Mouse (Mus musculus): ENCODE data around the gene Mtor.

Gene Mtor

DNA sequence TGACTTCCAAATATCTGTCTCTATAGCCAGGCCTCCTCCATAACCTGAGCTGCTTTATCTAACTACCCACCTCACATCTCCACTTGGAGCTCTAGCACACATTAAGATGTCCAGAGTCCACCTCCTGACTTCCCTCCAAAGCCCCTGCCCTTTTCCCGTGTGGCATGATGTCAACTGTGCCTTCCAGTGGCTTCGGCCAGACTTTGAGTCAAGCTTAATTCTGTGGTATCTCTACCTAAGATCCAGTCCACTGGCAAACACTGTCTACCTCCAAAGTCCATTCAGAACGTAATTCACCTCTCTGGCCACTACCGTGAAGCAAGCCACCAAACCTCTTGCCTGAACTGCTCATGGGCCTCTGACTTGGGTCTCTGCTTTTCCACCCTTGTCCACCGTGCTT lies 6.5 kb upstream of the Mtor start:
- DNase-seq (ENCODE audit: low spot score in 2 of 2): no peak

DNA sequence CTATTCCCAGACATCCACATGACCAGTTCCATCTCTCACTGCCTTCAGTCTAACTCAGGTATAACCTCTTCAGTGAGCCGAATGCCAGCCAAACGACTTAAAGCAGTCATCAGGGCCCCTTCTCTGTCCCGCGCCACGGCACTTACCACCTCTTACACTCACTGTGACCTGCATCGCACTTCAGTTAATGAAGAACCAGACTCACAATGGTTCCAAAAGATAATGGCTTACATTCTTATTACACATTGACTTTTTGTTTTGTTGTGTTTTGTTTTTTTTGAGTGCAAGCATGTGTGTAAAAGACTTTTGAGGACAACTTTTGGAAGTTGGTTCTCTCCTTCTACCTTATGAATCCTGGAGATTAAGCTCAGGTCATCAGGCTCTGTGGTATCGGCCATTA lies 5.8 kb upstream of the Mtor start:
- no peak for DNase-seq (ENCODE audit: low spot score in 2 of 2)

DNA sequence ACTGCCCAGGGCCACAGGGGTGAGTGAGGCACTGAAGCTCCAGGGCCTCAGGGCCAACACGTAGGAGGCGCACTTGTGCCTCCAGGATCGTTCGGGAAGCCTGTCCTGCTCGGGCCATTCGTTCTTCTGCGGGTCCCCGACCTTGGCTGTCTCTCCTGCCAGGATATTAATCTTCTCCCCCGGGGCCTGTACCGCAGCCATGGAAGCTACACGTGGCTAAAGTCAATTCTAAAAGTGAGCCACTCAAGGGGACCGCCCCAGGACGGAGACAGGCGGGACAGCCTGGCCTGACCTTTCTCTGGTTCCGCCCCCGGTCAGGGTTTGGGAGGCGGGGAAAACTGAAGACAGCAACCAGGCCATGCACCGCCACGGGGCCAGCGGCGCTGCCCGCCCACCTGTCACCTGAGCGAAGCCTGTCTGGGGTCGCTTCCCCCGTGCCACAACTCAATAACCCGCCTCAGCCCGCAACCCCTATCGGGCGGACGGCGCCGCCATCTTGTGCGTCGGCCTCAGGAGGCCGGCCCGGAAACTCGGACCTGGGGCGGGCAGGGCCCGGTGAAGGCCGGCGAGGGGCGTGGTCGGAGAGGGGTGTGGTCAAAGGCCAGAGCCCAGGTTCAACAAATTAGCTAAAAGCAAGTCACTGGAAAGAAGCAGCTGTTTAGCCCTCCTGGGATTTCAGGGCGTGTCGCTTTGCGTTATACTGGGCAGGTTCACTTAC lies 4.0 kb upstream of the Mtor start, which contains the start of gene Ubiad1:
Ubiad1 (minus strand) TSS at position 522 of the 718 bp plus-strand sequence.
- peak; percentile 57 to 71 for DNase-seq (ENCODE audit: low spot score in 2 of 2)

DNA sequence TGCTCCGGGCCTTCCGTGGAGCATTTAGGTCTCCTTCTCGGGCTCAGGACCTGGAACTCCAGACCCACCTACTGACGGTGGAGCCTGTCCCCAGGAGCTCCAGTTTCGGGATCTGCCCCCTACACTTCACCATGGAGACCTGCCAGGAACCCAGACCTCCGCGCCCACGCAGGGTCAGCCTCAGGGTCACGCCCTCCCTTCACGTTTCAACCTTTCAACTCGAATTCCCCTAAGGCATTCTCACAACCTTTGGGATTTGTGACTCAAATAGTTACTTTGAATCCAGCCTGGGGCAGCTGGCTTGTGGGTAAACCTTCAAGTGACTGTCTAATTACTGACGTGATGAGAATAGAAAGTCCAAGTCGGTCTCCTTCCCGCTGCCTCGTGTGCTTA lies 438 bp downstream of the Mtor start:
- DNase-seq (ENCODE audit: low spot score in 2 of 2): peak in 1 of 2 experiments; percentile 38

- DNase-seq (ENCODE audit: low spot score in 2 of 2): no peak
These were observed 5.3 kb downstream of the Mtor start for GRCm38 (mm10) chr4:148453707-148454106.

GRCm38 (mm10) chr4:148455477-148456025 lies 7.1 kb downstream of the Mtor start:
- no peak for DNase-seq (ENCODE audit: low spot score in 2 of 2)

GRCm38 (mm10) chr4:148460656-148461284 lies 12.4 kb downstream of the Mtor start:
- DNase-seq (ENCODE audit: low spot score in 2 of 2): no peak

GRCm38 (mm10) chr4:148461772-148462171 lies 13.4 kb downstream of the Mtor start:
- no peak for DNase-seq (ENCODE audit: low spot score in 2 of 2)

DNA sequence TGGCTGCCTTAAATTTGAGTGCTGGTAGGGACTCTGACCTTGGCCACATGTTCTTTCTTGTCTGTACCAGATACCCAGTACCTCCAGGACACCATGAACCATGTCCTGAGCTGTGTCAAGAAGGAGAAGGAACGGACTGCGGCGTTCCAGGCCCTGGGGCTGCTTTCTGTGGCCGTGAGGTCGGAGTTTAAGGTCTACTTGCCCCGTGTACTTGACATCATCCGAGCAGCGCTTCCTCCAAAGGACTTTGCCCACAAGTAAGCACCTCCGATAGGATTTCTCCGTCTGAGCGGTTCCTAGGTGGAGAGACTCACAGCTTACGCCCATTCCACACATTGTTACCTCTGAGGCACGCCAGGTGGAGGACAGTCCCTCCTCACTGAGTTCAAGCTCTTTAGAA lies 14.3 kb downstream of the Mtor start:
- DNase-seq (ENCODE audit: low spot score in 2 of 2): no peak

DNA sequence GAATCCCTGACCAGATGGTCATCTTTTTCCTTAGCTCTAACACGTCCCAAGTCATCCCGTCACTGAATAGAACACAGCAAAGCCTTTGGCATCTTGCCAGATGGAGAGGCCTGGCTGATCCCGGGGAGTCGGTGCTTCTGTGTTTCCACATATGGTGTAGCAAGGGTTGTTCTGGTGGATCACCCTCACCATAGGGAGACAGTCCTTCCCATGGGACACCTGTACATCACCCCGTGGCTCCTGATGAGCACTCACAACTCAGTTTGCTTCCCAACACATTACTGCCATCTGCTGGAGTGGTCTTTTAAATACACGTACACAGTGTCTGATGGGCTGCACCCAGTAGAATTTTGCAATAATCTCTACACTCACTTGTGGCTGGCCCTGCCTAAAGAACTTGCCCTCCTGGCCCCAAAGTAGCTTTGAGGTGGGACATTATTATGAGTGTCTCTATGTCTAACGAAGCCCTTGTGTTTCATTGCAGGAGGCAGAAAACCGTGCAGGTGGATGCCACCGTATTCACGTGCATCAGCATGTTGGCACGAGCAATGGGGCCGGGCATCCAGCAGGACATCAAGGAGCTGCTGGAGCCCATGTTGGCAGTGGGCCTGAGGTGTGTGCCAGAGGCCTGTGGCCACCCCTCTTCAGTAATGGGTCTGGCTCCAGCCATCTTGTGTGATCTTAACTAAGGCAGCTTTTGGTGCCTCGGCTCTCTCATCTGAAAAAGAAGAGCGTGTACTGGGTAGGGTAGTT lies 15.0 kb downstream of the Mtor start:
- DNase-seq (ENCODE audit: low spot score in 2 of 2): no peak

- DNase-seq (ENCODE audit: low spot score in 2 of 2): no peak
These were observed 15.9 kb downstream of the Mtor start for GRCm38 (mm10) chr4:148464301-148464700.

DNA sequence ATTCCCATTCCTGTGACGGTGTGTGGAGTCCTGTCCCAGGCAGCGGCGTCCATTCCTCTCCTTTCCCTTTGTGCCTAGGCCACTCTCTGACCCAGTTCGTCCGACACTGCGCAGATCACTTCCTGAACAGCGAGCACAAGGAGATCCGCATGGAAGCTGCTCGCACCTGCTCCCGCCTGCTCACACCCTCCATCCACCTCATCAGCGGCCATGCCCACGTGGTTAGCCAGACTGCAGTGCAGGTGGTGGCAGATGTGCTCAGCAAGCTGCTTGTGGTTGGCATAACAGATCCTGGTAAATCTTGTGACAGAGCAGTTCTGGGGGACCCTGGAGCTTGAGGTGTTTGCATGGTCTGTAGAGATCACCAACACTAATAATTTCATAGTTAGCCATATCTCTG lies 16.5 kb downstream of the Mtor start:
- DNase-seq (ENCODE audit: low spot score in 2 of 2): no peak

GRCm38 (mm10) chr4:148466511-148467079 lies 18.2 kb downstream of the Mtor start:
- DNase-seq (ENCODE audit: low spot score in 2 of 2): no peak

DNA sequence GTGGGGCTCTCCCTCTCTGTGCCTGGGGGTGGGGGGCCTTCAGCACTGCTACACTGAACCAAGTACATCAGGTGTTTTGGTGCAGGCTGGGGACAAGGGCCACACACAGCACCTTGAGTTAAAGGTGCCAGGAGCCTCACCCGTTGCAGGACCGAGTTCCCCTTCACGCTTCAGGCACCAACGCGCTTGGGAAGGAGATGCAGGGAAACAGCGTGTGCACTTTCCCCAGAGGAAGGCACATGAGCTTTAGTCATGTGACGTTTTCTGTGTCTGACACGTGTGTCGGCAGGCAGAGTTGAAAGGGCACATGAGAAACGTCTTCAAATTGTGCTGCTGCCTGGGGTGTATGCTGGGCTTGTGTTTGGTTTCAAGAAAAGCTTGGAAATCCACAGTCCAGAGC lies 20.0 kb downstream of the Mtor start:
- no peak for DNase-seq (ENCODE audit: low spot score in 2 of 2)

DNA sequence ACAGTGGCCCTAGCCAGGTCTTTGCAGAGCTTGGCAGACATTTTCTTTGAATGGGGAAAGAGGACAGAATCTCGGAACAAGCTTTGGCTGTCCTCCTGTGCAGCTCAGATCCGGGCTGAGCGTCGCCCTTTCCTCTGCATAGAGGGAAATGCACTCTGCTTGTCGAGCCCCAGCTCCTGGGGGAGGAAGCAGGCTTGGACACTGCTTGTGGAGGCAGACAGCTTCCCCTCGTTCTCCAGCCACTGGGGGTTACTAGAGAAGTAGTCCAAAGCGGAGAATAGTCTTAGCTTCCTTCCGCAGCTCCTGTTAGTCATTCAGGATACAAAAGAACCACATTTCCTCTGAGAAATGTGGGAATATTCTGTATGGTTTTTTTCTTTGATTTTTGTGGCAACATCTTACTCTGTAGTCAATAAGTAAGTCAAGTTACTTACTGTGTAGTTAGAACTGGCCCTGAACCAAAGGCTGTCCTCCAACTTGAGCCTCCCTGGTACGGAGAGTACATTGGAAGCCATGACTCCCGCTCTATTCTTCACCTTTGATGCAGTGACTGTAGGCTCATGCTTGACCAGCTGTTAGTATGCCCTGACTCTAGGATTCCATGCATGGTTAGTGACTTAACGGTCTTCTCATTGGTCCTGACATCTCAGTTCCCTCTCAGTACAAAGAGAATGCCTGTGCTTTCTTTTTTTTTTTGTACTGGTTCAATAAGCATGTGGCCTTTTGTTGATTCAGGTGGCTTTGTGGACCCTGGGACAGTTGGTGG lies 21.3 kb downstream of the Mtor start:
- no peak for DNase-seq (ENCODE audit: low spot score in 2 of 2)

GRCm38 (mm10) chr4:148471363-148471806 lies 23.0 kb downstream of the Mtor start:
- DNase-seq (ENCODE audit: low spot score in 2 of 2): no peak

GRCm38 (mm10) chr4:148472436-148473174 lies 24.2 kb downstream of the Mtor start:
- DNase-seq (ENCODE audit: low spot score in 2 of 2): no peak

DNA sequence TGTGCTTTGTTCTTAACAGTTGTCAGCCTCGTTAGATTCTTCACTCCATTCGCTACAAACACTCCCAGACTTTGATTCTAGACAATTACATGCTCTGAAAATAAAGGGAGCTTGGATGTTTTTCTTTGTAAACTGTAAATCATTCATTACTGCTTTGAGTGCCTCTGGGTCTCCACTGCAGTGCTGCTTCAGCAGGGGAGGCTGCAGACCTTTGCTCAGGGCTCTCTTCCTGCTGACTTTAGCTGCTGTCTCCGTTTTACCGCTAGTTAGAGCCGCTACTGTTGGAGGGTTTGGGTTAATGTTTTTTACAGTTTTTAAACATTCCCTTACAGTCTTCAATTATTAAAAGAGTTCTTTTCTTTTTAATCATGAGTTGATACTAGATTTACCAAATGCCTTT lies 25.1 kb downstream of the Mtor start:
- DNase-seq (ENCODE audit: low spot score in 2 of 2): no peak

GRCm38 (mm10) chr4:148480245-148480644 lies 31.8 kb downstream of the Mtor start:
- DNase-seq (ENCODE audit: low spot score in 2 of 2): no peak

- no peak for DNase-seq (ENCODE audit: low spot score in 2 of 2)
These were observed 33.3 kb downstream of the Mtor start for GRCm38 (mm10) chr4:148481557-148482168.
